Mouse (Mus musculus) right cerebral cortex, adult 18-20 months (tissue): Measurements from ENCODE around the gene Ginm1.

Experiments used
- DNase-seq: peaks from one replicate; pipeline ENCODE4 v3.0.0; 2022; ENCODE audit warnings: mixed read lengths

Gene Ginm1

GRCm38 (mm10) chr10:7792751-7793385 lies at the start of gene Ginm1, which contains the start of gene Ppil4:
TSS of gene Ginm1 (minus strand) at chr10:7792824.
TSS of gene Ppil4 (plus strand) at chr10:7792891.
- peak; percentile 93 for DNase-seq

- peak; percentile 20 for DNase-seq
Measured at GRCm38 (mm10) chr10:7841571-7842080, 49.0 kb upstream of the Ginm1 start.

GRCm38 (mm10) chr10:7840785-7841184 lies 48.2 kb upstream of the Ginm1 start:
- no peak for DNase-seq

GRCm38 (mm10) chr10:7840353-7840733 lies 47.7 kb upstream of the Ginm1 start:
- no peak for DNase-seq

- DNase-seq, result no peak
Measured at GRCm38 (mm10) chr10:7839551-7840352, 47.1 kb upstream of the Ginm1 start.

GRCm38 (mm10) chr10:7838874-7839421 lies 46.3 kb upstream of the Ginm1 start:
- no peak for DNase-seq

GRCm38 (mm10) chr10:7838036-7838435 lies 45.4 kb upstream of the Ginm1 start:
- DNase-seq, result no peak

- no peak for DNase-seq
Measured at GRCm38 (mm10) chr10:7837446-7837845, 44.8 kb upstream of the Ginm1 start.

GRCm38 (mm10) chr10:7836902-7837301 lies 44.3 kb upstream of the Ginm1 start:
- DNase-seq, result no peak

- DNase-seq, result no peak
Measured at GRCm38 (mm10) chr10:7834671-7835225, 42.1 kb upstream of the Ginm1 start.

GRCm38 (mm10) chr10:7833377-7834165 lies 40.9 kb upstream of the Ginm1 start:
- no peak for DNase-seq

- DNase-seq, result no peak
Measured at GRCm38 (mm10) chr10:7832171-7832676, 39.6 kb upstream of the Ginm1 start, which contains the start of gene Zc3h12d. TSS of gene Zc3h12d (plus strand) at chr10:7832470.

- no peak for DNase-seq
Measured at GRCm38 (mm10) chr10:7826106-7826505, 33.5 kb upstream of the Ginm1 start.

GRCm38 (mm10) chr10:7825281-7825665 lies 32.6 kb upstream of the Ginm1 start:
- no peak for DNase-seq

- DNase-seq, result no peak
Measured at GRCm38 (mm10) chr10:7824663-7825280, 32.1 kb upstream of the Ginm1 start.

GRCm38 (mm10) chr10:7821981-7822380 lies 29.4 kb upstream of the Ginm1 start:
- DNase-seq, result no peak

- DNase-seq, result no peak
Measured at GRCm38 (mm10) chr10:7820171-7820570, 27.5 kb upstream of the Ginm1 start.

- DNase-seq, result no peak
Measured at GRCm38 (mm10) chr10:7819603-7820002, 27.0 kb upstream of the Ginm1 start.

GRCm38 (mm10) chr10:7819156-7819555 lies 26.5 kb upstream of the Ginm1 start:
- DNase-seq, result no peak

GRCm38 (mm10) chr10:7818676-7819075 lies 26.1 kb upstream of the Ginm1 start:
- DNase-seq, result no peak

- no peak for DNase-seq
Measured at GRCm38 (mm10) chr10:7816476-7816875, 23.9 kb upstream of the Ginm1 start.

GRCm38 (mm10) chr10:7809937-7810336 lies 17.3 kb upstream of the Ginm1 start:
- peak; percentile 47 for DNase-seq
